Comparison of ENCODE assay signal across 31 mouse cellular contexts in genomic region chr4:145217837-145218236, GRCm38 (mm10). TPM values are rescaled to one million over a fixed set of nuclear protein-coding genes. Genes with fewer than 3 reads are reported as not detected.
DNase-seq lines count a peak whose midpoint lies in the region; ATAC-seq and TF ChIP-seq lines count a peak whose summit lies in the region.
"Had no signal": no experiment of that assay in that cellular context is flagged by ENCODE, and none has a peak within 500 bp of the region (broad histone marks: within the 10 kb centered on the region; RNA-seq: fewer than 3 reads in every experiment).

No protein-coding gene starts in this region.

- 14% methylated on average over 5 of the region's 5 CpGs for WGBS in liver, adult 2 months
- 70% methylated on average over 5 of the region's 5 CpGs for WGBS in liver, embryonic 12.5 days (ENCODE audit: insufficient replicate concordance)

- H3K9ac ChIP-seq in liver, adult 2 months (ENCODE audit: low read depth, low read length): 0 out of 2 replicates have a peak overlapping the region, but pooled peaks have one; percentile 0
- H3K9ac ChIP-seq in liver, embryonic 12.5 days: no peak overlapping the region
- H3K9ac ChIP-seq: embryonic facial prominence, embryonic 12.5 days; forebrain, postnatal 0 days; heart, embryonic 13.5 days; hindbrain, embryonic 14.5 days; midbrain, embryonic 12.5 days; neural tube, embryonic 13.5 days had no signal

- peaks cover 31% of the 10 kb centered on the region; the same call in 1 of the 2 replicates for H3K36me3 ChIP-seq in liver, adult 2 months (ENCODE audit: control insufficient read depth, insufficient read depth, low read length)
- H3K36me3 ChIP-seq in liver, embryonic 12.5 days: peaks cover 4% of the 10 kb centered on the region; the same call in 1 of the 2 replicates
- H3K36me3 ChIP-seq: embryonic facial prominence, embryonic 12.5 days; G1E; heart, embryonic 13.5 days; midbrain, embryonic 12.5 days; neural tube, embryonic 13.5 days had no signal

- TF ChIP-seq POLR2A in liver, adult 2 months (IDR thresholded peaks at IDR 0.05; ENCODE audit: extremely low read depth, insufficient read depth, low read length): no peak

- H3K4me1 ChIP-seq in liver, adult 2 months (ENCODE audit: control insufficient read depth, insufficient read depth, low read length): peaks cover 35% of the 10 kb centered on the region
- H3K4me1 ChIP-seq in liver, embryonic 12.5 days: peaks cover 39% of the 10 kb centered on the region

- H3K27ac ChIP-seq in liver, adult 2 months (replicated peaks; ENCODE audit: insufficient read depth, low read depth, low read length): peak overlapping the region; percentile 79
- no peak overlapping the region for H3K27ac ChIP-seq in liver, embryonic 12.5 days
- H3K27ac ChIP-seq: embryonic facial prominence, embryonic 12.5 days; heart, embryonic 13.5 days; hindbrain, embryonic 14.5 days; midbrain, embryonic 12.5 days; neural tube, embryonic 13.5 days; stomach, postnatal 0 days had no signal

- no peak overlapping the region for H3K4me2 ChIP-seq in liver, embryonic 12.5 days
- H3K4me2 ChIP-seq: embryonic facial prominence, embryonic 12.5 days; heart, embryonic 13.5 days; hindbrain, embryonic 14.5 days; liver, embryonic 11.5 days; midbrain, embryonic 12.5 days; neural tube, embryonic 13.5 days had no signal

- H3K4me3 ChIP-seq in liver, adult 2 months (ENCODE audit: insufficient read depth, low read depth, low read length): no peak overlapping the region
- no peak overlapping the region for H3K4me3 ChIP-seq in liver, embryonic 12.5 days
- H3K4me3 ChIP-seq: embryonic facial prominence, embryonic 12.5 days; heart, embryonic 13.5 days; midbrain, embryonic 12.5 days; neural tube, embryonic 13.5 days had no signal

- no peak for ATAC-seq in liver, embryonic 12.5 days
- ATAC-seq: forebrain, postnatal 0 days; intestine, postnatal 0 days had no signal

- TF ChIP-seq CTCF in liver, adult 2 months (IDR thresholded peaks at IDR 0.05; ENCODE audit: low read depth, low read length): no peak

- DNase-seq in cerebellum, postnatal 14 days: peak; percentile 31 to 44
- no peak for DNase-seq in cerebellum, adult 9-10 months
- peak; percentile 91 for DNase-seq in liver, adult 2 months (ENCODE audit: extremely low read depth, low read depth, low spot score)
- DNase-seq in Muller cell, postnatal 12 days (ENCODE audit: inconsistent ontology term): peak; percentile 49
- DNase-seq in fat pad, adult 2 months (ENCODE audit: extremely low read depth, low read depth, low spot score): peak; percentile 85
- no peak for DNase-seq in ovary, postnatal 36 days (ENCODE audit: low spot score)
- DNase-seq: adrenal gland, adult 2 months; adrenal gland, postnatal 36 days; cerebellum, adult 2 months; embryo, embryonic 11 days; forebrain, postnatal 0 days; heart, postnatal 10 days; kidney, adult 9 months; kidney, postnatal 10 days; layer of hippocampus, postnatal 36 days; lung, adult 18-20 months; lung, postnatal 14 days; right cerebral cortex, postnatal 25 days; spleen, adult 18-20 months; thymus, adult 18-20 months; thymus, postnatal 25 days had no signal

- H3K27me3 ChIP-seq in liver, adult 2 months (ENCODE audit: control insufficient read depth, insufficient read depth, low read length): no peaks in the 10 kb centered on the region
- no peaks in the 10 kb centered on the region for H3K27me3 ChIP-seq in liver, embryonic 12.5 days (replicated peaks)
- H3K27me3 ChIP-seq: embryonic facial prominence, embryonic 12.5 days; heart, embryonic 13.5 days; midbrain, embryonic 12.5 days; neural tube, embryonic 13.5 days had no signal

- H3K9me3 ChIP-seq in liver, embryonic 12.5 days (replicated peaks): no peaks in the 10 kb centered on the region
- H3K9me3 ChIP-seq: embryonic facial prominence, embryonic 12.5 days; heart, embryonic 13.5 days; midbrain, embryonic 12.5 days; neural tube, embryonic 13.5 days had no signal

- no peaks in the 10 kb centered on the region; the same call in 1 of the 2 replicates for H3K79me2 ChIP-seq in liver, adult 2 months (ENCODE audit: control insufficient read depth, insufficient read depth, low read length)

RNA-seq across cellular contexts. Expression of gene Vps13d, which starts 23.0 kb away (rescaled TPM):
- total RNA-seq in liver, adult 2 months (2014; rRNA removed): 32.4 and 36.2 TPM in 2 replicates
- polyA plus RNA-seq in liver, adult 2 months (2012; rRNA removed): 11.6 and 13.3 TPM in 2 replicates
- 3.5 and 3.9 TPM in 2 replicates for polyA plus RNA-seq in liver, embryonic 12.5 days (2016; fragmentation: Nextera tagmentation; extraction: Ambion mirVana)

RNA-seq across cellular contexts. Expression of gene Tnfrsf1b, which starts 28.8 kb away (rescaled TPM):
- total RNA-seq in liver, adult 2 months (2014; rRNA removed): 10.8 and 14.9 TPM in 2 replicates
- polyA plus RNA-seq in liver, adult 2 months (2012; rRNA removed): 16.8 and 16.9 TPM in 2 replicates
- polyA plus RNA-seq in liver, embryonic 12.5 days (2016; fragmentation: Nextera tagmentation; extraction: Ambion mirVana): 4.9 TPM in 2 replicates
- total RNA-seq: G1E had no signal
- polyA plus RNA-seq: G1E had no signal

Comparison
In these comparisons a context has a peak if more than half of its experiments do, and no peak if none do; other contexts are left out.
1. DNase-seq: peak in cerebellum, postnatal 14 days (2 of 2), liver, adult 2 months (single experiment), Muller cell, postnatal 12 days (single experiment) and fat pad, adult 2 months (single experiment); none in cerebellum, adult 9-10 months (single experiment) and ovary, postnatal 36 days (single experiment).